Mouse (Mus musculus) brain, embryonic 18.5 days (tissue): ENCODE data around the gene Cnmd.

Source experiments
- DNase-seq: peaks from one replicate; pipeline ENCODE4 v3.0.0-alpha.2; 2012; ENCODE audit warnings: low read depth, low spot score

Cnmd gene

GRCm38 (mm10) chr14:79662001-79662400 lies at the start of gene Cnmd:
Gene Cnmd (minus strand): TSS chr14:79662170.
- DNase-seq = no peak

- DNase-seq = no peak
Measured at GRCm38 (mm10) chr14:79711301-79711700, 49.3 kb upstream of the Cnmd start.

- DNase-seq = no peak
Measured at GRCm38 (mm10) chr14:79703523-79704172, 41.7 kb upstream of the Cnmd start.

GRCm38 (mm10) chr14:79701606-79702005 lies 39.6 kb upstream of the Cnmd start:
- no peak for DNase-seq

- DNase-seq = no peak
Measured at GRCm38 (mm10) chr14:79701054-79701453, 39.1 kb upstream of the Cnmd start.

GRCm38 (mm10) chr14:79699381-79699780 lies 37.4 kb upstream of the Cnmd start:
- DNase-seq = no peak

GRCm38 (mm10) chr14:79690068-79690844 lies 28.3 kb upstream of the Cnmd start:
- DNase-seq = no peak

GRCm38 (mm10) chr14:79680652-79681051 lies 18.7 kb upstream of the Cnmd start:
- DNase-seq = no peak

GRCm38 (mm10) chr14:79677891-79678687 lies 16.1 kb upstream of the Cnmd start:
- no peak for DNase-seq

GRCm38 (mm10) chr14:79677108-79677753 lies 15.3 kb upstream of the Cnmd start:
- no peak for DNase-seq

GRCm38 (mm10) chr14:79673083-79674013 lies 11.4 kb upstream of the Cnmd start:
- DNase-seq = no peak

- DNase-seq = no peak
Measured at GRCm38 (mm10) chr14:79672567-79672966, 10.6 kb upstream of the Cnmd start.

- no peak for DNase-seq
Measured at GRCm38 (mm10) chr14:79671008-79671407, 9.0 kb upstream of the Cnmd start.

GRCm38 (mm10) chr14:79661005-79661917 lies 709 bp downstream of the Cnmd start:
- no peak for DNase-seq

GRCm38 (mm10) chr14:79660467-79660866 lies 1.5 kb downstream of the Cnmd start:
- no peak for DNase-seq

GRCm38 (mm10) chr14:79658748-79659508 lies 3.0 kb downstream of the Cnmd start:
- DNase-seq = no peak

- DNase-seq = no peak
Measured at GRCm38 (mm10) chr14:79658286-79658685, 3.7 kb downstream of the Cnmd start.

- no peak for DNase-seq
Measured at GRCm38 (mm10) chr14:79652654-79653053, 9.3 kb downstream of the Cnmd start.

GRCm38 (mm10) chr14:79649680-79650079 lies 12.3 kb downstream of the Cnmd start:
- no peak for DNase-seq
